Mouse (Mus musculus): Measurements from ENCODE around the gene Pcsk4. TPM values are rescaled to one million over a fixed set of nuclear protein-coding genes. Genes with fewer than 3 reads are reported as not detected.

The Pcsk4 gene
- polyA plus RNA-seq, 1 experiment from 2014 or later, result 8.1 TPM

GRCm38 (mm10) chr10:80279273-80279672 is 50.0 kb downstream of the Pcsk4 start:
- peaks cover 93% of the 10 kb centered on the region for H3K36me3 ChIP-seq (ENCODE audit: control insufficient read depth, insufficient read depth, low read length)
- no peak overlapping the region for H3K4me3 ChIP-seq (ENCODE audit: low read length)
- H3K27ac ChIP-seq (ENCODE audit: low read depth, low read length), result no peak overlapping the region
- H3K4me1 ChIP-seq (ENCODE audit: control insufficient read depth, insufficient read depth, low read length), result no peaks in the 10 kb centered on the region
- no peaks in the 10 kb centered on the region for H3K27me3 ChIP-seq (ENCODE audit: control insufficient read depth, insufficient read depth, low read length)
- ATAC-seq (ENCODE audit: low FRiP score, low TSS enrichment), result no peak
- WGBS, result 90% methylated on average over 12 of the region's 12 CpGs
- H3K4me2 ChIP-seq (replicated peaks; ENCODE audit: low read depth, low read length), result no peak overlapping the region
- H3K9me3 ChIP-seq (ENCODE audit: control insufficient read depth, low read length), result no peaks in the 10 kb centered on the region
- H3K9ac ChIP-seq (ENCODE audit: low read depth, low read length), result no peak overlapping the region

DNA sequence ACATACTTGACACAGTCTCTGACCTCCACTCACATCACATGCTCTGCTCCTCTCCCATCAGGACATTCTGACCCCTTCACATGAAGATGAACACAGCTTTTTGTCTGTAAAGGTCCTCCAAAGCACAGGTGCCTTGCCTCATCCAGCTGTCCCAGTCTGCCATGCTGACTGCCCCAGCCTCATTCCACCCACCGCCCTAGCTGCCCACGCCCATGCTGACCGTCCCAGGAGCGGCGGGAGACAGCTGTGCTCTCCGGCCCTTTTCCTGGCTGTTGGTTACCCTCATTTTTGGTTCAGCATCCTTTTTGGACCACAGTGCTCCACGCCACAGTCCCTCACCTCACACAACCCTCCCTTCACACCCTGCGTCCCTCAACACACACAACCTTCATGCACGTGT is 50.9 kb downstream of the Pcsk4 start:
- H3K9me3 ChIP-seq (ENCODE audit: control insufficient read depth, low read length), result no peaks in the 10 kb centered on the region
- no peaks in the 10 kb centered on the region for H3K27me3 ChIP-seq (ENCODE audit: control insufficient read depth, insufficient read depth, low read length)
- no peak overlapping the region for H3K9ac ChIP-seq (ENCODE audit: low read depth, low read length)
- H3K4me2 ChIP-seq (replicated peaks; ENCODE audit: low read depth, low read length), result no peak overlapping the region
- no peak overlapping the region for H3K4me3 ChIP-seq (ENCODE audit: low read length)
- ATAC-seq (ENCODE audit: low FRiP score, low TSS enrichment), result no peak
- no peak overlapping the region for H3K27ac ChIP-seq (ENCODE audit: low read depth, low read length)
- H3K4me1 ChIP-seq (ENCODE audit: control insufficient read depth, insufficient read depth, low read length), result no peaks in the 10 kb centered on the region
- WGBS, result 92% methylated on average over 9 of the region's 9 CpGs
- H3K36me3 ChIP-seq (ENCODE audit: control insufficient read depth, insufficient read depth, low read length), result peaks cover 92% of the 10 kb centered on the region

- WGBS, result 92% methylated on average over 4 of the region's 5 CpGs
- H3K9me3 ChIP-seq (ENCODE audit: control insufficient read depth, low read length), result no peaks in the 10 kb centered on the region
- no peak overlapping the region for H3K27ac ChIP-seq (ENCODE audit: low read depth, low read length)
- no peak for ATAC-seq (ENCODE audit: low FRiP score, low TSS enrichment)
- no peak overlapping the region for H3K4me3 ChIP-seq (ENCODE audit: low read length)
- H3K9ac ChIP-seq (ENCODE audit: low read depth, low read length), result no peak overlapping the region
- peaks cover 80% of the 10 kb centered on the region for H3K36me3 ChIP-seq (ENCODE audit: control insufficient read depth, insufficient read depth, low read length)
- H3K4me2 ChIP-seq (replicated peaks; ENCODE audit: low read depth, low read length), result no peak overlapping the region
- H3K4me1 ChIP-seq (ENCODE audit: control insufficient read depth, insufficient read depth, low read length), result no peaks in the 10 kb centered on the region
- H3K27me3 ChIP-seq (ENCODE audit: control insufficient read depth, insufficient read depth, low read length), result no peaks in the 10 kb centered on the region
These were observed 53.1 kb downstream of the Pcsk4 start for GRCm38 (mm10) chr10:80276238-80276637.

DNA sequence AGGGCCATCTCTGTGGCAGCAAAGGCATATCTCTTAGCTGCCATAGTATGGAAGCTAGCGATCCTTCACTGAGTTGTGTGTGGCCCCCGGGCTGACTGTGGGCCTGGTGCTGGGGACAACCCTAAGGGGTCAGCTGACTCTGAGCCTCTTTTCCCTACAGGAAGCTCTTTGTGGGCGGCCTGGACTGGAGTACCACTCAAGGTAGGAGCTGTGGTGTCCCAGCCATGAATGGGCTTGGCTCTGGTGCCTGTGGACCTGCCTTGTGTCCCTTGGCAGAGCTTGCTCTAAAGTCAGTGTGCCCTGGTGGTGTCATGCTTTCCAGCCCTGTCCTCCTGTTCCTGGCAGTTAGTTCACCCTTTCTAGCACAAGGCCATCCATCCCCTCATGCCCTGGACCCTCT is 55.5 kb downstream of the Pcsk4 start:
- Histone ChIP-seq H3K4me3 (ENCODE audit: low read length) (no peak overlapping the region), H3K9me3 (ENCODE audit: control insufficient read depth, low read length) (no peaks in the 10 kb centered on the region), H3K4me2 (replicated peaks; ENCODE audit: low read depth, low read length) (no peak overlapping the region), H3K27ac (ENCODE audit: low read depth, low read length) (no peak overlapping the region), H3K4me1 (ENCODE audit: control insufficient read depth, insufficient read depth, low read length) (0 out of 2 replicates have a peak, but pooled peaks cover 2% of the 10 kb centered on the region), H3K36me3 (ENCODE audit: control insufficient read depth, insufficient read depth, low read length) (peaks cover 63% of the 10 kb centered on the region), H3K9ac (ENCODE audit: low read depth, low read length) (no peak overlapping the region), H3K27me3 (ENCODE audit: control insufficient read depth, insufficient read depth, low read length) (no peaks in the 10 kb centered on the region)
- 0 out of 2 replicates have a peak, but pooled peaks have one; percentile 5 for ATAC-seq (ENCODE audit: low FRiP score, low TSS enrichment)
- 80% methylated on average over 3 of the region's 3 CpGs for WGBS

- Histone ChIP-seq H3K36me3 (ENCODE audit: control insufficient read depth, insufficient read depth, low read length) (peaks cover 56% of the 10 kb centered on the region), H3K4me3 (ENCODE audit: low read length) (no peak overlapping the region), H3K9ac (ENCODE audit: low read depth, low read length) (no peak overlapping the region), H3K4me1 (ENCODE audit: control insufficient read depth, insufficient read depth, low read length) (peaks cover 13% of the 10 kb centered on the region; the same call in 1 of the 2 replicates), H3K27ac (ENCODE audit: low read depth, low read length) (no peak overlapping the region), H3K4me2 (replicated peaks; ENCODE audit: low read depth, low read length) (no peak overlapping the region), H3K9me3 (ENCODE audit: control insufficient read depth, low read length) (no peaks in the 10 kb centered on the region), H3K27me3 (ENCODE audit: control insufficient read depth, insufficient read depth, low read length) (no peaks in the 10 kb centered on the region)
- ATAC-seq (ENCODE audit: low FRiP score, low TSS enrichment), result no peak
- 90% methylated on average over 8 of the region's 8 CpGs for WGBS
These were observed 57.3 kb downstream of the Pcsk4 start for GRCm38 (mm10) chr10:80271870-80272585.

Small RNAs within 50 kb of the gene (microRNA-seq; reads per million reads assigned to microRNA genes)
- gene Mir6911, result 1.1 reads per million

Other genes with a start within 250 kb of the Pcsk4 start
- gene Sbno2, start 223.9 kb downstream of the Pcsk4 start, polyA plus RNA-seq (2014; fragmentation: Nextera tagmentation; extraction: Ambion mirVana), result 10.6 and 14.8 TPM in 2 replicates
- 26.6 and 42.0 TPM in 2 replicates for gene Stk11, start 213.7 kb downstream of the Pcsk4 start, polyA plus RNA-seq (2014; fragmentation: Nextera tagmentation; extraction: Ambion mirVana)
- gene Atp5d, start 190.9 kb downstream of the Pcsk4 start, polyA plus RNA-seq (2014; fragmentation: Nextera tagmentation; extraction: Ambion mirVana), result 519 and 582 TPM in 2 replicates
- 8.1 and 8.4 TPM in 2 replicates for gene Cbarp, start 188.7 kb downstream of the Pcsk4 start, polyA plus RNA-seq (2014; fragmentation: Nextera tagmentation; extraction: Ambion mirVana)
- gene Midn, start 181.2 kb downstream of the Pcsk4 start, polyA plus RNA-seq (2014; fragmentation: Nextera tagmentation; extraction: Ambion mirVana), result 42.3 and 46.2 TPM in 2 replicates
- gene Cirbp, start 163.5 kb downstream of the Pcsk4 start, polyA plus RNA-seq (2014; fragmentation: Nextera tagmentation; extraction: Ambion mirVana), result 80.0 and 104 TPM in 2 replicates
- gene 1600002K03Rik, start 156.6 kb downstream of the Pcsk4 start, polyA plus RNA-seq (2014; fragmentation: Nextera tagmentation; extraction: Ambion mirVana), result 10.3 and 12.1 TPM in 2 replicates
- 15.4 and 17.3 TPM in 2 replicates for gene Efna2, start 150.0 kb downstream of the Pcsk4 start, polyA plus RNA-seq (2014; fragmentation: Nextera tagmentation; extraction: Ambion mirVana)
- 64.4 and 65.1 TPM in 2 replicates for gene Mum1, start 103.1 kb downstream of the Pcsk4 start, polyA plus RNA-seq (2014; fragmentation: Nextera tagmentation; extraction: Ambion mirVana)
- gene Ndufs7, start 80.4 kb downstream of the Pcsk4 start, polyA plus RNA-seq (2014; fragmentation: Nextera tagmentation; extraction: Ambion mirVana), result 382 and 390 TPM in 2 replicates
- gene Gamt, start 68.5 kb downstream of the Pcsk4 start, polyA plus RNA-seq (2014; fragmentation: Nextera tagmentation; extraction: Ambion mirVana), result 30.2 and 33.6 TPM in 2 replicates
- 45.8 and 56.9 TPM in 2 replicates for gene Dazap1, start 68.0 kb downstream of the Pcsk4 start, polyA plus RNA-seq (2014; fragmentation: Nextera tagmentation; extraction: Ambion mirVana)
- 1,166 and 1,350 TPM in 2 replicates for gene Rps15, start 37.0 kb downstream of the Pcsk4 start, polyA plus RNA-seq (2014; fragmentation: Nextera tagmentation; extraction: Ambion mirVana)
- 1.0 and 1.4 TPM in 2 replicates for gene Apc2, start 33.5 kb downstream of the Pcsk4 start, polyA plus RNA-seq (2014; fragmentation: Nextera tagmentation; extraction: Ambion mirVana)
- gene 2310011J03Rik, start 9.0 kb downstream of the Pcsk4 start, polyA plus RNA-seq (2014; fragmentation: Nextera tagmentation; extraction: Ambion mirVana), result 36.1 and 40.5 TPM in 2 replicates
- 5.6 and 7.1 TPM in 2 replicates for gene Reep6, start 455 bp upstream of the Pcsk4 start, polyA plus RNA-seq (2014; fragmentation: Nextera tagmentation; extraction: Ambion mirVana)
- gene Adamtsl5, start 18.9 kb upstream of the Pcsk4 start, polyA plus RNA-seq (2014; fragmentation: Nextera tagmentation; extraction: Ambion mirVana), result 1.2 and 2.7 TPM in 2 replicates
- 0.62 and 0.66 TPM in 2 replicates for gene Plk5, start 27.0 kb upstream of the Pcsk4 start, polyA plus RNA-seq (2014; fragmentation: Nextera tagmentation; extraction: Ambion mirVana)
- 8.7 and 14.6 TPM in 2 replicates for gene Mex3d, start 58.2 kb upstream of the Pcsk4 start, polyA plus RNA-seq (2014; fragmentation: Nextera tagmentation; extraction: Ambion mirVana)
- 248 and 270 TPM in 2 replicates for gene Mbd3, start 70.1 kb upstream of the Pcsk4 start, polyA plus RNA-seq (2014; fragmentation: Nextera tagmentation; extraction: Ambion mirVana)
- 806 and 1,046 TPM in 2 replicates for gene Uqcr11, start 77.3 kb upstream of the Pcsk4 start, polyA plus RNA-seq (2014; fragmentation: Nextera tagmentation; extraction: Ambion mirVana)
- gene Tcf3, start 104.1 kb upstream of the Pcsk4 start, polyA plus RNA-seq (2014; fragmentation: Nextera tagmentation; extraction: Ambion mirVana), result 134 and 162 TPM in 2 replicates
- not detected in 2 replicates for gene Onecut3, start 165.3 kb upstream of the Pcsk4 start, polyA plus RNA-seq (2014; fragmentation: Nextera tagmentation; extraction: Ambion mirVana)
- gene Atp8b3, start 209.6 kb upstream of the Pcsk4 start, polyA plus RNA-seq (2014; fragmentation: Nextera tagmentation; extraction: Ambion mirVana), result 0.22 and 0.24 TPM in 2 replicates
- gene Rexo1, start 232.1 kb upstream of the Pcsk4 start, polyA plus RNA-seq (2014; fragmentation: Nextera tagmentation; extraction: Ambion mirVana), result 25.8 and 31.3 TPM in 2 replicates
- 10.1 and 10.2 TPM in 2 replicates for gene Klf16, start 247.8 kb upstream of the Pcsk4 start, polyA plus RNA-seq (2014; fragmentation: Nextera tagmentation; extraction: Ambion mirVana)